Mouse (Mus musculus) neural tube, embryonic 12.5 days (tissue): ENCODE measurements around the gene Zkscan2. TPM values are rescaled to one million over a fixed set of nuclear protein-coding genes. Genes with fewer than 3 reads are reported as not detected.

Source experiments
- ATAC-seq: fragments of 200-750 bp; cut with Nextera tagmentation; 2 replicates; pipeline ENCODE4 v1.8.0; 2017; ENCODE audit warnings: low read depth, mild to moderate bottlenecking, moderate TSS enrichment, moderate library complexity; ENCODE audit not compliant: low FRiP score
- H3K27ac ChIP-seq: fragments of 300-500 bp; sonication (generic); 2 replicates; pipeline ENCODE4 v1.5.1; 2016
- H3K27me3 ChIP-seq: fragments of 300-500 bp; sonication (generic); replicated peaks from 2 replicates; pipeline ENCODE4 v1.6.1; 2016; ENCODE audit warnings: mild to moderate bottlenecking
- H3K36me3 ChIP-seq: fragments of 300-500 bp; sonication (generic); 2 replicates; pipeline ENCODE4 v1.6.1; 2016; ENCODE audit warnings: mild to moderate bottlenecking
- H3K4me1 ChIP-seq: fragments of 300-500 bp; sonication (generic); 2 replicates; pipeline ENCODE4 v1.6.1; 2016
- H3K4me2 ChIP-seq: fragments of 300-500 bp; sonication (generic); replicated peaks from 2 replicates; pipeline ENCODE4 v1.6.1; 2016; ENCODE audit warnings: mild to moderate bottlenecking
- H3K4me3 ChIP-seq: fragments of 300-500 bp; sonication (generic); 2 replicates; pipeline ENCODE4 v1.5.1; 2016
- H3K9ac ChIP-seq: fragments of 300-500 bp; sonication (generic); 2 replicates; pipeline ENCODE4 v1.6.1; 2016; ENCODE audit warnings: mild to moderate bottlenecking
- H3K9me3 ChIP-seq: fragments of 300-500 bp; sonication (generic); 2 replicates; pipeline ENCODE4 v1.6.1; 2016; ENCODE audit warnings: mild to moderate bottlenecking
- WGBS: fragments of 180-500 bp; shearing (Covaris S2); methylation state at CpG from one replicate; pipeline ENCODE4 v1.1.7; 2016; 5-methylcytosine and 5-hydroxymethylcytosine counted together
- polyA plus RNA-seq: library from polyadenylated mRNA; unstranded; fragments of >200 nt; fragmentation: Nextera tagmentation; extraction: Ambion mirVana; gene quantifications from 2 replicates; pipeline ENCODE4 v1.2.1, GENCODE M21; 2016

Zkscan2 gene
- 9.8 and 10.4 TPM in 2 replicates for polyA plus RNA-seq

DNA sequence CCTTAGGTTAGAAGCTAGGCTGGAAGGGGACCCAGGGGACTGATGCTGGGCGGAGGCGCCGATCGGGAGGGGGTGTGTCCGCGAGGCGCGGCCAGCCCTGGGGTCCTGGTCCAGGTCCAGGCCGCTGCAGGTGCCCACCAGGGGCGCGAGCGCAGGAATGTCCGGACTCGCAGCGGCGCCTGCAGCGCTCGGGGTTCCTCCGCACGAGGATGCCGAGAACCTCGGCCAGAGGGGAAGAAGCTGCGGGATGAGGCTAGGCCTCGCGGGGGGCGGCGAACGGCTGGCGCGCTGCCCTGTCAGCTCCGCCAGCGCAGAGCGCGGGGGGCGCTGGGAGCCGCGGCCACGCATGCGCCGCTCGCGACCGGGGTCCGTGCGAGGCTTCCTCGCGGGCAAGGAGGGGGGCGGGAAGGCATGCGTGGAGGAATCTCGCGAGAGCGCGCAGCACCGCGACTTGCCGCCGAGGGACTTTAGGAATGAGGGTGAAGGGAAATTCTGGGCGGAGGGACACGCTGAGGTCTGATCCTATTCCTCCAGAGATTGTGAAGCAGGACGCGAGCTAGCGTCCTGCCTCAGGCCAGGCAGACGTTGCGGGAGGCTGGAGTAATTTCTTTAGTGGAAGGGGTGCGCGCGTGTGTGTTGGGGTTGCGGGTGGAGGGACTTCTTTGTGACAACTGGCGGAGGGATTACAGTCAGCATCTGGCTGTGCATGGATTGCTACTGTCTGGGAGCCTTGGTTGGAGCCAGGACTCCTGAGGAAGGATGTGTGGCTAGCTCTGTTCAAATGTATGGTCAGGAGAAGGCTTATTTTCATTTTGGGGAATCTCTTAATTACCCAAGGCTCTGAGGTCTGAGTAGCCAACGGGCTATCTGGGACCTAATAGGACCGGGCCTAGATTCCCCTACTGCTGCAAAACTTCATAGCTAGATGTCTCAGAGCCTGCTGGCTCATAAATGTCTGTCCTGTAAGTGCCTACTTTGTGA is at the start of gene Zkscan2:
Gene Zkscan2 (minus strand): TSS at position 211 of the 981 bp plus-strand sequence.
- WGBS, result 2% methylated on average over 71 of the region's 71 CpGs
- Histone ChIP-seq H3K4me3 (peak within 1 kb of the TSS; percentile 68), H3K27me3 (no peaks in the 10 kb centered on the region), H3K27ac (peak within 1 kb of the TSS; percentile 79; the same call in 1 of the 2 replicates), H3K9me3 (no peaks in the 10 kb centered on the region), H3K36me3 (peaks cover 9% of the 10 kb centered on the region; the same call in 1 of the 2 replicates), H3K9ac (peak within 1 kb of the TSS; percentile 83), H3K4me1 (peaks cover 14% of the 10 kb centered on the region), H3K4me2 (peak within 1 kb of the TSS; percentile 92)
- ATAC-seq, result peak; percentile 97

DNA sequence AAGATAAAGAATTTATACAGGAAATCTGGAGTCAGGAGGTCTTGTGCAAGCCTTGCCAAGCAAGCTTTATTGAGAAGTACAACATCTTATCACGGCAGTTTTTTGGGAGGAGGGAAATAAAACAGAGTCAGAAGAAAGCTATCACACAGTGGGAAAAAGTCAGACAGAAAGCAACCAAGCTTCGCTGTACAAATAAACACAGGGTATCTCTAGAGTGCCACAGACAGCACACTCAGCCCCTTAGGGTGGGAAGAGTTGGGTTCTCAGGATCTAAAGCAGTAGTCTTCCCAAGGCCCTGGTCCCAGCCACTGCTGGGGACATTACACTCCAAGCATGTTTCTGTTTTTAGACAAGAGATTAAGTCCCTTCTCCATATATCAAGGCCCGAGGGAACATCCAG is 28.9 kb upstream of the Zkscan2 start:
- Histone ChIP-seq H3K4me2 (no peak overlapping the region), H3K27ac (no peak overlapping the region), H3K4me1 (no peaks in the 10 kb centered on the region), H3K27me3 (no peaks in the 10 kb centered on the region), H3K36me3 (no peaks in the 10 kb centered on the region), H3K9ac (no peak overlapping the region), H3K9me3 (no peaks in the 10 kb centered on the region), H3K4me3 (no peak overlapping the region)
- no peak for ATAC-seq
- 85% methylated on average over 3 of the region's 3 CpGs for WGBS

DNA sequence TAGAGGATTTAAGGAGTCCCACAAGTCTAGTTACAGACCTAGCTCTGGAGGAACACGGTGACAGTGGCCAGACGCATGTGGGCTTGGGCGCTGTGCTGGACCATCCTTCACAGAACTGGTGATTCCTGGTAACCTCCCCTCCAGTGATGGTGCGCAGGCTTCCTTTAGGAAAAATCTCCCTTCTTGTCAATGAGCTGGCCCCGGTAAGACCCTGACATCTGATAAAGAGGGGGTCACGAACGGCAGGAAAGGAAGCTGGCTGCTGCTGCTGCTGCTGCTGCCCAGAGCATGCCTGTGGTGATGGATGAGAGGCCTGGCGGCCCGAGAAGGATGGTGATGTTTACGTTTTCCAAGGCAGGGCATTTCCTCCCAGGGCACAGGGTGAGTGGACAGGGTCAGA is 25.5 kb upstream of the Zkscan2 start:
- no peaks in the 10 kb centered on the region for H3K9me3 ChIP-seq
- no peaks in the 10 kb centered on the region for H3K4me1 ChIP-seq
- H3K36me3 ChIP-seq, result no peaks in the 10 kb centered on the region
- no peak overlapping the region for H3K4me2 ChIP-seq
- H3K27me3 ChIP-seq, result no peaks in the 10 kb centered on the region
- H3K27ac ChIP-seq, result no peak overlapping the region
- no peak for ATAC-seq
- 56% methylated on average over 10 of the region's 10 CpGs for WGBS
- H3K4me3 ChIP-seq, result no peak overlapping the region
- H3K9ac ChIP-seq, result no peak overlapping the region

DNA sequence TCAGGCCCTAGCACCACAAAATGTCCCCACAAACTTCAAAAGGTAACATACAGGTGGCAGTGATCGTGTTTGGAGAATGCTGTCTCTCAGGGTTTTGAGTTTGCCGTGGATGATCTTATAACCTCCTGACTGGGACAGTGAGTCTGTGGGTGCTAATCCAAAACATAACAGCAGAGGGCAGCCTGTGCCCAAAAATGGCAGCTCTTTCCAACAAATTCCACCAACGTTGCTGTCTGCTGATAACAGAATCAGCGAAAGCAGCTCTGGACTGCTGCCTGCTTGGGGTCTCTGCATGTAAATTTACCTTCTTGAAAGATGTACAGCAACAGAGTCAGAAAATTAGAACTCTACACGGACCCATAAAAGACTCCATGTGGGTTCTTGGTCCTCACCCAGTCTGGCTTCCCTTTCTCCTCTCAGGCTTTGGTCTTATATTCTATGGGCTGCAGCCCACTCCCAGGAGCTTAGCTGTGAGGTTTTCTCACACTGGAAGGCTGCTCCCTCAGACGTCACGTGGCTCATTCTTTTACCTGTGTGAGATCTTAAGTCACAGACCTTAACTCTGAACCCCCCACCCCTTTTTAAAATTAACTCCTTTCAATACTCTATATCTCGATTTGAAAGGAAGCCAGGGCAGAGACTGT is 24.1 kb upstream of the Zkscan2 start:
- H3K27ac ChIP-seq, result no peak overlapping the region
- 30% methylated on average over 8 of the region's 8 CpGs for WGBS
- no peaks in the 10 kb centered on the region for H3K4me1 ChIP-seq
- H3K4me3 ChIP-seq, result no peak overlapping the region
- H3K36me3 ChIP-seq, result no peaks in the 10 kb centered on the region
- H3K9me3 ChIP-seq, result no peaks in the 10 kb centered on the region
- no peaks in the 10 kb centered on the region for H3K27me3 ChIP-seq
- no peak overlapping the region for H3K9ac ChIP-seq
- no peak overlapping the region for H3K4me2 ChIP-seq
- no peak for ATAC-seq

DNA sequence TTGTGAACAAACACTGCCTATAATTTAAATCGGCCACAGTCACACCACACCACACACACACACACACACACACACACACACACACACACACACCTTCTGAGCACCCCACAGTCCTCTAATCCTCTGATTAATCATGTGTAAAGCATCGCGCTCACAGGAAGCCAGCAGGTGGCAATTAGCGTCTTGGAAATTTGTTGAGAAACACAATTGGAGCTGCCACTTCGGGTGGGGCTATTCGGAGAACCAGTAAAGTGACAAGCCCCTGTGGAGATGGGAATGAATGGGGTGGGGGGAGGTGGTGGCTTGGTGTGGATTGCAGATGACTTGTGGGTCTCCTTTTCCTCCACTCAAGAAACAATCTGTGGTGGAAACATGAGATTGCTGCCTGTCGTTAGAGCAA is 7.7 kb upstream of the Zkscan2 start:
- no peaks in the 10 kb centered on the region for H3K4me1 ChIP-seq
- no peak for ATAC-seq
- 59% methylated on average over 7 of the region's 7 CpGs for WGBS

DNA sequence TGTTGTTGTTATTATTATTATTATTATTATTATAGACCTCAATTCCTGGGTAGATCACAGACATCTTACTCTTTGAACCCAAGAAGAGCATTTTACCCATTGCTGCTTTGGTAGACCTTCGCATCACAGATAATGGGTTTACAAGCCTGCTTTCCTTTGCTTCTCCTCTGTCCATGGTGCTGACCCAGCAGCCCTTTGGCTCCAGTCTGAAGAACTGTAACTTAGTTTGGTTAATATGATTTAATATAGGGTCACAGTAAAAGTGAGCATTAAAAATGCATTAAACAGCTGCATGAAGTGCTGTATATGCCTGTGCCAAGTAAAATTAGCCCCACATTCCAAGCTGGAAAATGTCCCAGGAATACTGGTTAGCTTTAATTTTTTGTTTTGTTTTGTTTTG is 3.1 kb upstream of the Zkscan2 start:
- no peak overlapping the region for H3K4me2 ChIP-seq
- H3K9me3 ChIP-seq, result peaks cover 9% of the 10 kb centered on the region; the same call in 1 of the 2 replicates
- 29% methylated on average over 1 of the region's 1 CpGs for WGBS
- ATAC-seq, result no peak
- peaks cover 14% of the 10 kb centered on the region for H3K4me1 ChIP-seq
- no peak overlapping the region for H3K9ac ChIP-seq
- no peaks in the 10 kb centered on the region for H3K36me3 ChIP-seq
- no peak overlapping the region for H3K27ac ChIP-seq
- H3K4me3 ChIP-seq, result no peak overlapping the region
- H3K27me3 ChIP-seq, result no peaks in the 10 kb centered on the region

More for the DNA sequence above, 7.7 kb upstream of the Zkscan2 start:
- no peak overlapping the region for H3K4me3 ChIP-seq
- no peaks in the 10 kb centered on the region for H3K27me3 ChIP-seq
- H3K36me3 ChIP-seq, result no peaks in the 10 kb centered on the region
- peaks cover 9% of the 10 kb centered on the region; the same call in 1 of the 2 replicates for H3K9me3 ChIP-seq
- no peak overlapping the region for H3K4me2 ChIP-seq
- no peak overlapping the region for H3K27ac ChIP-seq
- no peak overlapping the region for H3K9ac ChIP-seq

DNA sequence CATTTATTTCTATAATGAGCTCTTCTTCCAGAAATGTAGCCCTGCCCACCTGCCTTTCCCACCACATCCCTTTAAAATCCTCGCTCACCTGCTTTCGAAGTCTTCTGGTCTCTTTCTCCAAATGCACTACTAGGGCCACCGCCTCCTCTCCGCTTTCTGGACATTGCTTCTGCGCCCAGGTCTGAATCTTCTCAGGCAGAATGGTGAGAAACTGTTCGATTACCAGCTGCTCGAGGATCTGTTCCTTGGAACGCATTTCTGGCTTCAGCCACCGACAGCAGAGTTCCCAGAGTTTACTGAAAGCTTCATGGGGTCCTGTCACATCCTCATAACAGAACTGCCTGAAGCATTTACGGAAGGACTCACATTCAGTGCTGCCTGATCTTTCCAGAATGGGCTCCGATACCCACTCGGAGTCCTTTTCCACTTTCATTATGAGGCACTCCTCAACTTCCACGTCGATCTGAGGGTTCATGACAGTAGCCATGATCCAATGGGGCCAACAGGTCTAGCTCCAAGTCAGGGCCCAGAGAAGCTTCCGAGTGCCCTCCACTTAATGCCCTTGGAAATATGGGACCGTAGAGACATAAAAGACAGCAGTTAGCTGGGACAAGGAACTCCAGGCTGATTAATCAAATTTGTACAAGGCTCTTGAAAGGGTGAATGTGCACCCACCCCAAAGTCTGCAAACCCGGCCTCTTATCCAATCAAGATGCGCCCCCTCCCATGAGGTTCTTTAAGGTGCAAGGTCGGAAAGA is 589 bp downstream of the Zkscan2 start:
- Histone ChIP-seq H3K27ac (0 out of 2 replicates have a peak overlapping the region, but pooled peaks have one; percentile 79), H3K36me3 (peaks cover 17% of the 10 kb centered on the region), H3K4me2 (peak overlapping the region; percentile 92), H3K4me3 (peak overlapping the region; percentile 68), H3K9me3 (no peaks in the 10 kb centered on the region), H3K27me3 (no peaks in the 10 kb centered on the region), H3K4me1 (peaks cover 14% of the 10 kb centered on the region), H3K9ac (peak overlapping the region; percentile 83)
- peak; percentile 1 for ATAC-seq
- WGBS, result 43% methylated on average over 19 of the region's 19 CpGs

DNA sequence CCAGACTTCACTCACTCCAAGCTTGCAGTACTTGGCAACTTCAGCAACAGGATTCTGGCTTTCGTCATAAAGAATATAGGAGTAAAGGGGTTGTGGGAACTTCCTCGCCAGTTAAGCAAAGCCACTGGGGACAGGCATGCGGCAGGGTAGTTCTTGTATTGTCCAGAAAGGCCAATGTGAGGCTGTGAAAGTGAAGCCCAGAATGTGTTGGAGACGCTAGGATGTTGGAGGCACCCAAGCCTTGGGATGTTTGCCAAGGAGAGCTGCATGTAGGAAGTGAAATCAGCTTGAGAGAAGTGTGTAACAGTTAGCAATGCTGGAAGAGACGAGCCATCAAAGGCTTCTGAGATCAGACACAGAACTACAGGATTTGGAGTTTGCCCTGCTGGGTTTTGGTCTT is 12.5 kb downstream of the Zkscan2 start:
- Histone ChIP-seq H3K4me3 (no peak overlapping the region), H3K27me3 (no peaks in the 10 kb centered on the region), H3K27ac (no peak overlapping the region), H3K9ac (no peak overlapping the region), H3K4me2 (no peak overlapping the region), H3K4me1 (no peaks in the 10 kb centered on the region), H3K9me3 (no peaks in the 10 kb centered on the region), H3K36me3 (peaks cover 29% of the 10 kb centered on the region)
- ATAC-seq, result no peak
- WGBS, result 86% methylated on average over 5 of the region's 5 CpGs

DNA sequence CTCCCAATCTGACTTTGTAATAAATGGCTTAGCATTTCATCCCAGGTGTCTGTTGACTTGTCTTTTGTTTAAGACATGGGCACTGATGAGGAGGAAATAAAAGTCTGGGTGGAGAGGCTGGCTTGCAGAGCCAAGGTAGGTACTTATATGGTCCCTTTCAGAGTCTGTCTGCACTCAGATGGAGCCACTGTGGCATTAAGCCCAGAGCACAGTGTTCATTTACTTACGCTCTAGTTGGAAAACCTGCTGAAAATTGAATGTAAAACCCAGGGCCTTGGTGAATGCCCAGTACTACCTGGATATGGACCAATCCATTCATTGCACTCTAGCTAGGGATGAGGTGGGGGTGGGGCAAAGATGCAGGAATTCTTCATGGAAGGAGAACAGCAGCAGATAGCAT is 32.3 kb downstream of the Zkscan2 start:
- no peak overlapping the region for H3K4me2 ChIP-seq
- no peak overlapping the region for H3K27ac ChIP-seq
- 0 out of 2 replicates have a peak, but pooled peaks cover 3% of the 10 kb centered on the region for H3K27me3 ChIP-seq
- no peak overlapping the region for H3K9ac ChIP-seq
- H3K4me3 ChIP-seq, result no peak overlapping the region
- no peaks in the 10 kb centered on the region for H3K36me3 ChIP-seq
- 96% methylated on average over 1 of the region's 1 CpGs for WGBS
- no peak for ATAC-seq
- no peaks in the 10 kb centered on the region for H3K9me3 ChIP-seq
- no peaks in the 10 kb centered on the region for H3K4me1 ChIP-seq

DNA sequence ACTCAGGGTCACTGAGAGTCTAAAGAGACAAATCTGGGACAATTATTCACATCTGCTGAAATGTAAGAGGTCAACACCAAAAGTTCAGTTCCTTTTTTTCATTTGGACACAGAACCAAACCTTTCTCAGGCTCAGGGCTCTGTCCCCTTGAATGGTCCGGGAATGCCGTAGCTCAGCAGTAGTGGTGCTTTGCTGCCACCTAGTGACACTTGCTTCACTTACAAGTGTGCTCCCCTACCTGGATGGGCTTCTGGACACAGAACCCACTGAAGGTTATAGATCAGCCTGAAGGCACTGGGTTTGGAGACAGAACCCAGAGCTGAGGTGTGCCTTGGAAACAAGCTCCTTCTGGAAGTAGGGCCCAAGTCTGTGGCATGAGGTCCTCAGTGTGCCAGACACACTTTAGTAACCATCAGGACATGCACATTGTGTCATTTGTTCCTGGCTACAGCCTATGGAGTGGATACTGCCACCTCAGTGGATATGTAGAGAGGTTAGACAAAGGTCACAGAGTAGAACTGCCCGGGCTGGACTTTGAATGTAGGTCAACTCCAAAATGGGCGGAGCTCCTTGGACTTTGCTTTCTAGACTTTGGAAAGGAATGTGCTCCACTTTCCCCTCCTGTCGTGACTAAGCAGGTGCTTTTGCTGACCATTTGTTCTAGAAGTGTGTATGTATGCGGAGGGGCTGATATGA is 34.4 kb downstream of the Zkscan2 start:
- no peak overlapping the region for H3K9ac ChIP-seq
- no peaks in the 10 kb centered on the region for H3K4me1 ChIP-seq
- H3K27me3 ChIP-seq, result 0 out of 2 replicates have a peak, but pooled peaks cover 3% of the 10 kb centered on the region
- H3K36me3 ChIP-seq, result no peaks in the 10 kb centered on the region
- ATAC-seq, result peak; percentile 61
- H3K9me3 ChIP-seq, result no peaks in the 10 kb centered on the region
- 37% methylated on average over 6 of the region's 6 CpGs for WGBS
- no peak overlapping the region for H3K4me2 ChIP-seq
- no peak overlapping the region for H3K27ac ChIP-seq
- H3K4me3 ChIP-seq, result no peak overlapping the region

DNA sequence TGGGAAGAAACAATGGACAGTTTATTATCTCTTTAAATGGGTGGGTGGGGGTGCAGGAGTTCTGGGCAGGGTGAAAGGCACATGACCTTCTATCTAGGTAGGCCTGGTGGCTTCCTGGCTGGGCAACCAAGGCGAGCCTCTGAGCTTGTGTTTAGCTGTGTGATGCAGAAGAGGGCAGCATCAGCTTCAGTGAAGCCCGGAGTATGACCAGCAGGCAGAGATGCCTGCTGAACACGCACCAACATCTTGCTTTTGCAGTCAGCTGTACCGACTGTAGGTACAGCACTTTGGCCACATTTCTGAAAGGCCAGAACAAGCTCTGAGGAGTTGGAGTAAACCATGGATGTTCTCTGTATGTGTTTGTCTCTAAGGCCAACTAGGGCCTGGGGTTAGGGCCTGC is 36.7 kb downstream of the Zkscan2 start:
- no peak overlapping the region for H3K4me2 ChIP-seq
- 83% methylated on average over 4 of the region's 4 CpGs for WGBS
- no peak overlapping the region for H3K4me3 ChIP-seq
- ATAC-seq, result no peak
- H3K36me3 ChIP-seq, result no peaks in the 10 kb centered on the region
- no peak overlapping the region for H3K9ac ChIP-seq
- no peaks in the 10 kb centered on the region for H3K9me3 ChIP-seq
- 0 out of 2 replicates have a peak, but pooled peaks cover 3% of the 10 kb centered on the region for H3K27me3 ChIP-seq
- no peaks in the 10 kb centered on the region for H3K4me1 ChIP-seq
- H3K27ac ChIP-seq, result no peak overlapping the region
